Mouse (Mus musculus) midbrain, embryonic 15.5 days (tissue): ENCODE results near the gene Postn. TPM values are rescaled to one million over a fixed set of nuclear protein-coding genes. Genes with fewer than 3 reads are reported as not detected.

Source experiments
- ATAC-seq: fragments of 200-750 bp; cut with Nextera tagmentation; replicated peaks from 2 replicates; pipeline ENCODE4 v1.8.0; 2017; ENCODE audit warnings: moderate TSS enrichment
- H3K27ac ChIP-seq: fragments of 300-500 bp; sonication (generic); 2 replicates; pipeline ENCODE4 v1.5.1; 2015; ENCODE audit warnings: mild to moderate bottlenecking, inconsistent platforms
- H3K27me3 ChIP-seq: fragments of 300-500 bp; sonication (generic); replicated peaks from 2 replicates; pipeline ENCODE4 v1.6.1; 2015; ENCODE audit warnings: inconsistent platforms
- H3K36me3 ChIP-seq: fragments of 300-500 bp; sonication (generic); replicated peaks from 2 replicates; pipeline ENCODE4 v1.6.1; 2015; ENCODE audit warnings: inconsistent platforms
- H3K4me1 ChIP-seq: fragments of 300-500 bp; sonication (generic); 2 replicates; pipeline ENCODE4 v1.6.1; 2015; ENCODE audit warnings: inconsistent platforms
- H3K4me2 ChIP-seq: fragments of 300-500 bp; sonication (generic); 2 replicates; pipeline ENCODE4 v1.6.1; 2015; ENCODE audit warnings: inconsistent platforms, mild to moderate bottlenecking, moderate library complexity
- H3K4me3 ChIP-seq: fragments of 300-500 bp; sonication (generic); 2 replicates; pipeline ENCODE4 v1.5.1; 2015; ENCODE audit warnings: mild to moderate bottlenecking, inconsistent platforms
- H3K9ac ChIP-seq: fragments of 300-500 bp; sonication (generic); 2 replicates; pipeline ENCODE4 v1.6.1; 2015; ENCODE audit warnings: mild to moderate bottlenecking, inconsistent platforms
- H3K9me3 ChIP-seq: fragments of 300-500 bp; sonication (generic); 2 replicates; pipeline ENCODE4 v1.6.1; 2016; ENCODE audit warnings: inconsistent platforms
- whole genome bisulfite sequencing: fragments of 180-500 bp; shearing (Covaris S2); methylation state at CpG from one replicate; pipeline ENCODE4 v1.1.7; 2015; ENCODE audit warnings: mixed read lengths; 5-methylcytosine and 5-hydroxymethylcytosine counted together
- polyA plus RNA-seq: library from polyadenylated mRNA; unstranded; fragments of >200 nt; fragmentation: Nextera tagmentation; extraction: Ambion mirVana; gene quantifications from 2 replicates; pipeline ENCODE4 v1.2.1, GENCODE M21; 2015

The Postn gene
- polyA plus RNA-seq = 12.2 and 13.5 TPM in 2 replicates

GRCm38 (mm10) chr3:54360897-54361296 lies at the start of gene Postn:
TSS of gene Postn (plus strand) at chr3:54361109.
- Histone ChIP-seq H3K36me3 (no peaks in the 10 kb centered on the region), H3K4me1 (peaks cover 3% of the 10 kb centered on the region; the same call in 1 of the 2 replicates), H3K4me3 (no peak within 1 kb of the TSS), H3K27me3 (no peaks in the 10 kb centered on the region), H3K9ac (no peak within 1 kb of the TSS), H3K27ac (no peak within 1 kb of the TSS), H3K4me2 (no peak within 1 kb of the TSS), H3K9me3 (no peaks in the 10 kb centered on the region)
- WGBS = 52% methylated on average over 6 of the region's 6 CpGs
- no peak for ATAC-seq

- H3K36me3 ChIP-seq = no peaks in the 10 kb centered on the region
- H3K4me2 ChIP-seq = no peak overlapping the region
- H3K9me3 ChIP-seq = no peaks in the 10 kb centered on the region
- no peaks in the 10 kb centered on the region for H3K27me3 ChIP-seq
- WGBS = 75% methylated on average over 2 of the region's 2 CpGs
- no peak overlapping the region for H3K4me3 ChIP-seq
- ATAC-seq = no peak
- H3K9ac ChIP-seq = no peak overlapping the region
- no peaks in the 10 kb centered on the region for H3K4me1 ChIP-seq
- H3K27ac ChIP-seq = no peak overlapping the region
Observed at GRCm38 (mm10) chr3:54314055-54314454, 46.9 kb upstream of the Postn start.

DNA sequence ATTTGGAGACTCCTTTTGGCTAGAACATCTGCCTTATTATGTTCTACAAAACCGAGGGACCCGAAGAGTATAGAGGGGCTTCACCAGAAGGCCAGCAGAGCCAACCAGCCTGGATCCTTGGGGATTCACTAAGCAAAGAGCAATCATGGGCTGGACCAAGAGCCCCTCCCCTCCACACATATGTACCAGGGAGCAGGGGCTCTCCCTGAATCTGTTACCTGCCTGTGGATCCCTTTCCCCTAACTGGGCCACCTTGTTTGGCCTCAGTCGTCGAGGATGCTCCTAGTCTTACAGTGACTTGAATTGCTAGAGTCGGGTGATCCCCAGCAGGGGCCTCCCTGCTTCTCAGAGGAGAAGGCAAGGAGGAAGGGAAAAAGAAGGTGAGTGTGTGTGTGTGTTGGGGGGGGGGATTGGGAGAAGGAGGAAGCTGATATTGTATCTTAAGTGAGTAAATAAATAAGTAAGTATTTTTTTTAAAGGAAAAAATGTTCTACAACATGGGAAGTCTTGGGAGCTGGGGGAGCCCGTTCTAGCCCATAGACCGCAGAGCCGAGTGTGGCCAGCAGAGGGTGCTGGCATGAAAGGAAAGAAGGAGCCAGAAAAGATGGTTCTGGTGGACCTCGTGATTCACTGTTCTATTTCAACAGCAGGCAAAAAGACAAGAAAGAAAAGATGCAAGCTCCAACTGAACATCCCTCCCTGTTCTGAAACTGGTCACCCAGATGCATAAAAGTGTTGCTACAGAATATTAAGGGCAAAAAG lies 7.8 kb upstream of the Postn start:
- no peak overlapping the region for H3K4me2 ChIP-seq
- H3K9ac ChIP-seq = no peak overlapping the region
- H3K27ac ChIP-seq = no peak overlapping the region
- H3K4me1 ChIP-seq = peaks cover 3% of the 10 kb centered on the region; the same call in 1 of the 2 replicates
- no peaks in the 10 kb centered on the region for H3K36me3 ChIP-seq
- 32% methylated on average over 9 of the region's 9 CpGs for WGBS
- no peak overlapping the region for H3K4me3 ChIP-seq
- no peak for ATAC-seq
- H3K9me3 ChIP-seq = no peaks in the 10 kb centered on the region
- no peaks in the 10 kb centered on the region for H3K27me3 ChIP-seq

DNA sequence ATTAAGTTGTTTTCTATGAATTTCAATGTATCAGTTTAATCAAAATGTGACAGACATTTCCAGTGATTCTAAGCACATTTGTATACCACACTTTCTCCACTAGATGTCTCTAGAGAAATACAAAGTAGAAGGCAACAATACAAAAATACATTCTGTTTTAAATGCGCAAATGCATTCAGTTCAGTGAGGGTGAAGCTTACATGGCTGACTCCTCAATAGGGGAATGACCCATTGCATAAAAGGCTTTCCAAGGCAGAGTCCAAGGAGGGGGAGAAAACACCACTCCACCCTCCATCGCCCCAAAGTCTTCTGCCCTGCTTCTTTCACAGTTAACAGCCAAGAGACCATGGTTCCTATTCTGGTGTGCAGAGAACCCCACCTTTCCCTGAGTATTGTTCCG lies 3.3 kb upstream of the Postn start:
- peak; percentile 66 for ATAC-seq
- Histone ChIP-seq H3K4me2 (no peak overlapping the region), H3K4me1 (peaks cover 3% of the 10 kb centered on the region; the same call in 1 of the 2 replicates), H3K4me3 (no peak overlapping the region), H3K36me3 (no peaks in the 10 kb centered on the region), H3K27me3 (no peaks in the 10 kb centered on the region), H3K9ac (no peak overlapping the region), H3K9me3 (no peaks in the 10 kb centered on the region), H3K27ac (no peak overlapping the region)
- 63% methylated on average over 3 of the region's 3 CpGs for WGBS

GRCm38 (mm10) chr3:54358463-54359189 lies 2.3 kb upstream of the Postn start:
- Histone ChIP-seq H3K9ac (no peak overlapping the region), H3K4me3 (no peak overlapping the region), H3K4me1 (peaks cover 3% of the 10 kb centered on the region; the same call in 1 of the 2 replicates), H3K36me3 (no peaks in the 10 kb centered on the region), H3K27ac (no peak overlapping the region), H3K27me3 (no peaks in the 10 kb centered on the region), H3K9me3 (no peaks in the 10 kb centered on the region), H3K4me2 (no peak overlapping the region)
- 61% methylated on average over 15 of the region's 15 CpGs for WGBS
- ATAC-seq = peak; percentile 66

DNA sequence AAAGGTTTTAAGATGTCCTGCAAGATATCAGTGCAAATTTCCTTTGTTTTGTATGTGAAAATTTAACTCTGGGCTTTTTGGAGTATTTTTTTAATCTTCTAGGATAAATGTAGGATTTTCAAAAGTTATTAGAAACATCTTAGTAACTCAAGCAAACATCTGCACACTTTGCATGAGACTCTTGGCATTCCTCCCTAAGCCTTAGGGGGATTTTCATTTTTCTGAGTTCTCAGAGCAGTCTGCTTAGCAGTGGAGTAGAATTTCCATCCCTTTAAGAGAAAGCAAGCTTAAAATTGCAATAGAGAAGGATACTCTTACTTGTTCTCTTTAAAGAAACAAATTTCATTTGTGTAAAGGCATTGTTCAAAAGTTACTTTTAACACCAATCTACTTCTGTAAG lies 747 bp downstream of the Postn start:
- Histone ChIP-seq H3K27me3 (no peaks in the 10 kb centered on the region), H3K4me1 (peaks cover 3% of the 10 kb centered on the region; the same call in 1 of the 2 replicates), H3K36me3 (no peaks in the 10 kb centered on the region), H3K27ac (no peak overlapping the region), H3K4me3 (no peak overlapping the region), H3K4me2 (no peak overlapping the region), H3K9ac (no peak overlapping the region), H3K9me3 (no peaks in the 10 kb centered on the region)
- ATAC-seq = no peak

GRCm38 (mm10) chr3:54371015-54371414 lies 10.1 kb downstream of the Postn start:
- H3K36me3 ChIP-seq = no peaks in the 10 kb centered on the region
- WGBS = 89% methylated on average over 1 of the region's 1 CpGs
- no peak for ATAC-seq

DNA sequence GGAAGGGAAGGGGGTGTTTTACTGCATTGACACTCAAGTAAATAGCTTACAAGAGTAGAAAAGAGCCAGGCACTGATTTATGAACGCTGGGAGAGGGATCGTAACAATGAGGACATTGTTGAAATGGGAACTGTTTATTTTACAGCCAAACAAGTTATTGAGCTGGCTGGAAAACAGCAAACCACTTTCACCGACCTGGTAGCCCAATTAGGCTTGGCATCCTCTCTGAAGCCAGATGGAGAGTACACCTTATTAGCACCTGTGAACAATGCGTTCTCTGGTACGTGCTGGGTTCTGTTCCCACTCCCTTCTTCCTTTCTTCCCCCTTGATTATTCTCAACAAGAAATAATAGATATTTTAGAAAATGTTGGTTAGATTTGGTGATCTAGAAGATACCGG lies 11.7 kb downstream of the Postn start:
- Histone ChIP-seq H3K36me3 (no peaks in the 10 kb centered on the region), H3K4me1 (peaks cover 2% of the 10 kb centered on the region; the same call in 1 of the 2 replicates), H3K27me3 (no peaks in the 10 kb centered on the region), H3K4me3 (no peak overlapping the region), H3K9me3 (no peaks in the 10 kb centered on the region), H3K9ac (no peak overlapping the region), H3K27ac (no peak overlapping the region), H3K4me2 (no peak overlapping the region)
- no peak for ATAC-seq
- 79% methylated on average over 6 of the region's 6 CpGs for WGBS

More at GRCm38 (mm10) chr3:54371015-54371414, 10.1 kb downstream of the Postn start:
- Histone ChIP-seq H3K9me3 (no peaks in the 10 kb centered on the region), H3K4me2 (no peak overlapping the region), H3K27ac (no peak overlapping the region), H3K9ac (no peak overlapping the region), H3K4me1 (no peaks in the 10 kb centered on the region), H3K27me3 (no peaks in the 10 kb centered on the region), H3K4me3 (no peak overlapping the region)

DNA sequence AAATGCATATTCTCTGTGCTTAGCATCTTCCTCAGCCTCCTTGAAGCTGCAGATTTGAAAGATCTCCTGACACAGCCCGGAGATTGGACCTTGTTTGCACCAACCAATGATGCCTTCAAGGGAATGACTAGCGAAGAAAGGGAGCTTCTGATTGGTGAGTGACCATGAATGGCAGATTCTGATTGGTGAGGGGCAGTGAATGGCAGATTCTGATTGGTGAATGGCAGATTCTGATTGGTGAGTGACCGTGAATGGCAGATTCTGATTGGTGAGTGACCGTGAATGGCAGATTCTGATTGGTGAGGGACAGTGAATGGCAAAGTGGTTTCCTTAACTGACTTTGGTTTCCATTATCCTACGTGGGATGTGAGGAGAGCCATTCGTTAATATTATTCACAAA lies 15.1 kb downstream of the Postn start:
- H3K4me1 ChIP-seq = peaks cover 4% of the 10 kb centered on the region; the same call in 1 of the 2 replicates
- no peak overlapping the region for H3K27ac ChIP-seq
- H3K9me3 ChIP-seq = no peaks in the 10 kb centered on the region
- H3K27me3 ChIP-seq = no peaks in the 10 kb centered on the region
- H3K4me3 ChIP-seq = no peak overlapping the region
- H3K4me2 ChIP-seq = no peak overlapping the region
- WGBS = 94% methylated on average over 6 of the region's 6 CpGs
- no peak overlapping the region for H3K9ac ChIP-seq
- no peak for ATAC-seq
- no peaks in the 10 kb centered on the region for H3K36me3 ChIP-seq

DNA sequence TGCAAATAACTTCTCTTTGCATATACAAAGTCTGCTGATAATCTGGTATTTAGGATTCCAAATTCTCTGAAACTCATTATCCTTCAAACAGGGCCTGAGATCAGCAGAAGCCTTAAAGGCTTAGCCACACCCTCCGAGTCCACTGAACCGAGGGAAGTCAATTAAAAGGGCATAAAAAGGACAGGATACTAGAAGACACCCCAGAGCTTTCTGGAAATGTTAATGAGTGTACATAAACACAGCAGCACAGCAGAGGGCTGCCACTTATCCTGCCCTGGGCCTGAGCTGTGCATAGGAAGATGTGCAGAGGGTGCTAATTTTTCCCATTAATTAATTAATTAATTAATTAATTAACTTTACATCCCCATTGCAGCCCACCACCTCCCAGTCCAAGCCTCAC lies 16.7 kb downstream of the Postn start:
- WGBS = 2% methylated on average over 2 of the region's 2 CpGs
- Histone ChIP-seq H3K27ac (no peak overlapping the region), H3K9ac (no peak overlapping the region), H3K4me1 (peaks cover 4% of the 10 kb centered on the region; the same call in 1 of the 2 replicates), H3K4me2 (no peak overlapping the region), H3K4me3 (no peak overlapping the region), H3K27me3 (no peaks in the 10 kb centered on the region), H3K9me3 (no peaks in the 10 kb centered on the region), H3K36me3 (no peaks in the 10 kb centered on the region)
- ATAC-seq = peak; percentile 75

DNA sequence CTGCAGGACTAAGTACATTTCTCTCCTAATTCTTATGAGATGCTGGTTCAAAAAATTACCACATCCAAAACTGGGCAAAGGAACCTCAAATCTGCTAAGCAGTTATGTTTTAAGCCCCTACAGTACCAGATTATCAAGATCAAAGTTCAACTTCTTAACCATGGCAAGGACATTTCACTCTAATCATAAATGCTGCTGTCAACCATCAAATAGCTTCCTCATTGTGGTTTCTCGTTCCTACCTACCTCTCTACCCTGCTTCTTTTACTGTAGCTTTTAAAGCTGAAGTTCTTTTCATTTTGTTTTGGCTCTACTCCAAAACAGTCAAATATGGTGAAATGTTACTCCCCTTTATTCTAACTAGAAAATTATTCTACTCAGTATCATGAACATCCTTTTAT lies 17.2 kb downstream of the Postn start:
- H3K27ac ChIP-seq = no peak overlapping the region
- no peak overlapping the region for H3K4me2 ChIP-seq
- H3K4me3 ChIP-seq = no peak overlapping the region
- no peaks in the 10 kb centered on the region for H3K27me3 ChIP-seq
- no peak overlapping the region for H3K9ac ChIP-seq
- no peaks in the 10 kb centered on the region for H3K9me3 ChIP-seq
- no peak for ATAC-seq
- 37% methylated on average over 1 of the region's 1 CpGs for WGBS
- no peaks in the 10 kb centered on the region for H3K36me3 ChIP-seq
- peaks cover 4% of the 10 kb centered on the region; the same call in 1 of the 2 replicates for H3K4me1 ChIP-seq

DNA sequence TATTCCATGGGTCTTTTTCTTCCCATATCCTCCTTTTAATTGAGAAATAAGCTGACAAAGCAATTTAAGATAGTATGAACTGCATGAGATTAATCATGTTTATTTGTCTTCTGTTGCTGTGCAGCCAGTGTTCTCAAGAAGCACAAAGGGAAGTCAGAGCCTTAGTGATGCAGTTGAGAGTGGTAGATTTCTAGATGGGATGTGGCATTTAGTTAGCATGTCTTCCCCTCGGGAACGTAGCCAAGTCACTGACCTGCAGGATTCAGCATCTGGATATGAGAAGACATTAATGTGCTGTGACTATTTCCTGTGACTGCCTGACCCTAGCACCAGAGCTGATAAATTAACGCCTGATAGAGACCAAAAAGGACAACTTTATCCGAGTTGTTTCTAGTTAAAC lies 19.1 kb downstream of the Postn start:
- Histone ChIP-seq H3K36me3 (no peaks in the 10 kb centered on the region), H3K27me3 (no peaks in the 10 kb centered on the region), H3K9ac (no peak overlapping the region), H3K4me3 (no peak overlapping the region), H3K4me1 (peaks cover 4% of the 10 kb centered on the region; the same call in 1 of the 2 replicates), H3K9me3 (no peaks in the 10 kb centered on the region), H3K27ac (no peak overlapping the region), H3K4me2 (no peak overlapping the region)
- 76% methylated on average over 4 of the region's 4 CpGs for WGBS
- no peak for ATAC-seq
